Mouse (Mus musculus) olfactory bulb, adult 2 months (tissue): ENCODE results near the gene Maged1. TPM values are rescaled to one million over a fixed set of nuclear protein-coding genes. Genes with fewer than 3 reads are reported as not detected.

Experiments
- H3K27ac ChIP-seq: fragments of 200-500 bp; 2 replicates; pipeline ENCODE4 v1.5.1; 2012; ENCODE audit warnings: low read depth, low read length; ENCODE audit not compliant: insufficient read depth
- H3K4me1 ChIP-seq: fragments of 200-500 bp; 2 replicates; pipeline ENCODE4 v1.6.1; 2012; ENCODE audit warnings: low read length; ENCODE audit not compliant: control insufficient read depth, insufficient read depth
- H3K4me3 ChIP-seq: fragments of 200-500 bp; 2 replicates; pipeline ENCODE4 v1.5.1; 2012; ENCODE audit warnings: mild to moderate bottlenecking, low read depth, low read length, moderate library complexity; ENCODE audit not compliant: insufficient read depth
- CTCF ChIP-seq: fragments of 200-500 bp; IDR thresholded peaks from 2 replicates; pipeline ENCODE4 v1.5.1; 2012; ENCODE audit warnings: low read depth, mild to moderate bottlenecking, low read length, moderate library complexity; ENCODE audit not compliant: insufficient read depth
- POLR2A ChIP-seq: fragments of 200-500 bp; IDR thresholded peaks from 2 replicates; pipeline ENCODE4 v1.6.1; 2012; ENCODE audit warnings: mild to moderate bottlenecking, low read depth, low read length, moderate library complexity; ENCODE audit not compliant: insufficient read depth
- WGBS: fragments of 180-500 bp; shearing (Covaris S2); methylation state at CpG from one replicate; pipeline ENCODE4 v1.1.7; 2018; 5-methylcytosine and 5-hydroxymethylcytosine counted together
- polyA plus RNA-seq: library from polyadenylated mRNA; stranded (reverse); fragments of >200 nt; gene quantifications from 2 replicates; pipeline ENCODE4 v1.2.4, GENCODE M21; 2012; ENCODE audit warnings: low replicate concordance; ENCODE audit not compliant: missing spikeins, insufficient read depth, insufficient read length

Maged1 gene
- polyA plus RNA-seq: 127 and 296 TPM in 2 replicates

GRCm38 (mm10) chrX:94541918-94542355 is at the start of gene Maged1:
Maged1 (minus strand) TSS chrX:94542143.
- Histone ChIP-seq H3K27ac (peak within 1 kb of the TSS; percentile 83), H3K4me3 (peak within 1 kb of the TSS; percentile 74), H3K4me1 (peaks cover 24% of the 10 kb centered on the region; the same call in 1 of the 2 replicates)
- peak; percentile 84 for TF ChIP-seq POLR2A
- TF ChIP-seq CTCF: no peak
- WGBS: 16% methylated on average over 32 of the region's 32 CpGs

- 80% methylated on average over 1 of the region's 1 CpGs for WGBS
- TF ChIP-seq CTCF: no peak
- TF ChIP-seq POLR2A: no peak
- Histone ChIP-seq H3K4me3 (no peak overlapping the region), H3K27ac (no peak overlapping the region), H3K4me1 (no peaks in the 10 kb centered on the region)
Observed at GRCm38 (mm10) chrX:94580251-94580650, 38.3 kb upstream of the Maged1 start.

DNA sequence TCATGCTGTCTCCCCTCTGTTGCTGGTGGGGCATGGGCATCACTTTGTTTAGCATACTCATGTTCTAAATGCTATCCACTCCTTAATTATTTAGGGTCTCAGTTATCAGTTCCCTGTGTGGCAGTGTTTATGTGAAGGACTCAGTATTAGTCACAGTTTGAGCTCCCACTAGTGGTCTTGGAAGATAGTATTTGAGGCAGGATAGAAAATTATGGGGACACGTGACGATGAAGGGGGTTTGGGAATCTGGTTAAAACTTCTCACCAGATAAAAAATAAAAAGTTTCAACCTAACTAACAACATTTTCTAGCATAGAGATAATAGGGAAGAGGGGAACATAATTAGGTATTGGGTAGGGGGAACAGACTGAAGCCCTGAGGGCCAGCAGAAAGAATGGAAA is 22.8 kb upstream of the Maged1 start:
- 65% methylated on average over 2 of the region's 2 CpGs for WGBS
- Histone ChIP-seq H3K4me3 (no peak overlapping the region), H3K4me1 (no peaks in the 10 kb centered on the region), H3K27ac (no peak overlapping the region)
- TF ChIP-seq CTCF: no peak
- TF ChIP-seq POLR2A: no peak

DNA sequence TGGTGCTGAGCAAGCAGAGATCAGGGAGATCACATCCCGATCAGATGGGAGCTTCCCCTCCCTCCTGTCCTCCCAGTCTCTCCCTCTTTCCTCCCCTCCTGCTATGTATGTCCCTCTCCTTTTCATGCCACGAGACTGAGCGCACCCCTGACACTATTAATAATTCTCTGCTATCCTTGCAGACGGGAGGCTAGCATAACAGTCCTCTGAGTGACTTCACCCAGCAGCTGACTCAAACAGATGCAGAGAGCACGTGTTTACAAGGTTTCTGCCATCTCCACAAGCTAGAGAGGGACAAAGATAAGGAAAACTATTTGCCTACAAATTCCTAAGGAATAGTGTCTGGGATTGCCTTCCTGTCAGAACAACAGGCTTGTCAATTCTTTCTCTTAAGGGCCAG is 20.4 kb upstream of the Maged1 start:
- WGBS: 25% methylated on average over 5 of the region's 5 CpGs
- no peak overlapping the region for H3K27ac ChIP-seq
- TF ChIP-seq POLR2A (no peak), CTCF (no peak)
- no peaks in the 10 kb centered on the region for H3K4me1 ChIP-seq
- H3K4me3 ChIP-seq: no peak overlapping the region

- no peaks in the 10 kb centered on the region for H3K4me1 ChIP-seq
- no peak for TF ChIP-seq POLR2A
- TF ChIP-seq CTCF: no peak
- H3K4me3 ChIP-seq: no peak overlapping the region
- 52% methylated on average over 3 of the region's 3 CpGs for WGBS
- H3K27ac ChIP-seq: no peak overlapping the region
Observed at GRCm38 (mm10) chrX:94548227-94548626, 6.3 kb upstream of the Maged1 start.

DNA sequence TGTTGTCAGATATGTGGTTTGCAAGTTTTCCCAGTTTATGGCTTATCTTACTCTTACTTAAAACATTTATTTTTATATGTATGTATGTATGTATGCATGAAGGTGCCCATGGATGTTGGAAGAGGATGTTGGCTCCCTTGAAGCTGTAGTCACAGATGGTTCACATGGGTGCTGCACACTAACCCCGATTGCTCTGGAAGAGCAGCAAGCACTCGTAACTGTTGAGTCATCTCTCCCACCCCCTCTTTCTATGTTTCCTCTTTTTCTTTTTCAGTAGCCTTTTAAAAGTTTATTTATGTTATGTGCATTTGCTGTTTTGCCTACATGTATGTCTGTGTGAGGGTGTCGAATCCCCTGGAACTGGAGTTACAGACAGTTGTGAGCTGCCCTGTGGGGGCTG is 4.0 kb upstream of the Maged1 start:
- 56% methylated on average over 3 of the region's 3 CpGs for WGBS
- Histone ChIP-seq H3K4me1 (peaks cover 7% of the 10 kb centered on the region; the same call in 1 of the 2 replicates), H3K4me3 (no peak overlapping the region), H3K27ac (no peak overlapping the region)
- no peak for TF ChIP-seq POLR2A
- no peak for TF ChIP-seq CTCF

DNA sequence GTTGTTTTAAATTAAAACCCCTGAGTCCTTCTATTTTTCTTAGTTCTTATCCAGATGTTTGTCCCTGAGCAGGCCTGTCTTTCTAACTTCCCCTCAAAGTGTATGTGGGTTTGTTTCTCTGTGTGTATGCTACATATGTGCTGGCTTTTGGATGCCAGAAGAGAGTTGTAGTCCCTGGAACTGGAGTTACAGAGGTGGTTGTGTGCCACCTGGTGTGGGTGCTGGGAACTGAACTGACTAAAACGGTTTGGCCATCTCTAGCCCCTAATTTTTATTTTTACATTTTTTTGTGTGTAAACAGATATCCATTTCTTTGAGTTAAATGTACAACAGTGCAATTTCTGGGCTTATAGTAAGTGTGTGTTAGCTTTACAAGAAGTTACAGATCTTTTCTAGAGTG is 3.0 kb upstream of the Maged1 start:
- H3K4me1 ChIP-seq: peaks cover 12% of the 10 kb centered on the region; the same call in 1 of the 2 replicates
- 13% methylated on average over 1 of the region's 1 CpGs for WGBS
- no peak overlapping the region for H3K4me3 ChIP-seq
- TF ChIP-seq POLR2A: no peak
- no peak for TF ChIP-seq CTCF
- H3K27ac ChIP-seq: no peak overlapping the region

- WGBS: 30% methylated on average over 9 of the region's 9 CpGs
- Histone ChIP-seq H3K4me3 (peak overlapping the region; percentile 74), H3K4me1 (peaks cover 24% of the 10 kb centered on the region; the same call in 1 of the 2 replicates), H3K27ac (peak overlapping the region; percentile 83)
- TF ChIP-seq POLR2A (no peak), CTCF (no peak)
Observed at GRCm38 (mm10) chrX:94542536-94542935, 593 bp upstream of the Maged1 start.

- peaks cover 24% of the 10 kb centered on the region; the same call in 1 of the 2 replicates for H3K4me1 ChIP-seq
Observed at GRCm38 (mm10) chrX:94541206-94541605, 737 bp downstream of the Maged1 start.

More at GRCm38 (mm10) chrX:94541206-94541605, 737 bp downstream of the Maged1 start:
- peak overlapping the region; percentile 74 for H3K4me3 ChIP-seq
- no peak for TF ChIP-seq POLR2A
- no peak for TF ChIP-seq CTCF
- peak overlapping the region; percentile 61 for H3K27ac ChIP-seq
- 25% methylated on average over 25 of the region's 25 CpGs for WGBS
